Mouse (Mus musculus): ENCODE data around the gene Mcu. TPM values are rescaled to one million over a fixed set of nuclear protein-coding genes. Genes with fewer than 3 reads are reported as not detected.

The Mcu gene
- polyA plus RNA-seq, 1 experiment from 2014 or later = 19.5 TPM

- Histone ChIP-seq H3K4me2 (ENCODE audit: low read length) (no peak within 1 kb of the TSS), H3K9ac (ENCODE audit: low read length) (no peak within 1 kb of the TSS), H3K27me3 (replicated peaks; ENCODE audit: control insufficient read depth, insufficient read depth, low read length) (no peaks in the 10 kb centered on the region), H3K4me3 (ENCODE audit: low read depth, low read length) (no peak within 1 kb of the TSS), H3K9me3 (replicated peaks; ENCODE audit: control insufficient read depth, low read length) (no peaks in the 10 kb centered on the region), H3K27ac (ENCODE audit: low read depth, low read length) (no peak within 1 kb of the TSS), H3K4me1 (ENCODE audit: control insufficient read depth, insufficient read depth, low read length) (no peaks in the 10 kb centered on the region), H3K36me3 (ENCODE audit: control insufficient read depth, insufficient read depth, low read length) (no peaks in the 10 kb centered on the region)
- DNase-seq (ENCODE audit: low spot score) (no peak), ATAC-seq (no peak)
- WGBS = 83% methylated on average over 21 of the region's 21 CpGs
Observed at GRCm38 (mm10) chr10:59402899-59403792, 213.3 kb downstream of the Mcu start, which contains the start of gene Pla2g12b. Pla2g12b (plus strand) TSS chr10:59403660.

Other genes with a start within 250 kb of the Mcu start
- not detected in 2 replicates for gene Gm10273, start 221.1 kb downstream of the Mcu start, polyA plus RNA-seq (2014; fragmentation: Nextera tagmentation; extraction: Ambion mirVana)
- not detected in 2 replicates for gene Pla2g12b, start 213.0 kb downstream of the Mcu start, polyA plus RNA-seq (2014; fragmentation: Nextera tagmentation; extraction: Ambion mirVana)
- gene Oit3, start 174.9 kb downstream of the Mcu start, polyA plus RNA-seq (2014; fragmentation: Nextera tagmentation; extraction: Ambion mirVana) = 0.41 TPM in 1 of 2 replicates, not detected in the other
- not detected in 2 replicates for gene Gm10322, start 629 bp downstream of the Mcu start, polyA plus RNA-seq (2014; fragmentation: Nextera tagmentation; extraction: Ambion mirVana)
- gene Micu1, start 85.8 kb upstream of the Mcu start, polyA plus RNA-seq (2014; fragmentation: Nextera tagmentation; extraction: Ambion mirVana) = 69.1 and 72.0 TPM in 2 replicates

Data from forebrain, embryonic 14.5 days (tissue).